Mouse (Mus musculus): ENCODE measurements around the gene Pygo2.

DNA sequence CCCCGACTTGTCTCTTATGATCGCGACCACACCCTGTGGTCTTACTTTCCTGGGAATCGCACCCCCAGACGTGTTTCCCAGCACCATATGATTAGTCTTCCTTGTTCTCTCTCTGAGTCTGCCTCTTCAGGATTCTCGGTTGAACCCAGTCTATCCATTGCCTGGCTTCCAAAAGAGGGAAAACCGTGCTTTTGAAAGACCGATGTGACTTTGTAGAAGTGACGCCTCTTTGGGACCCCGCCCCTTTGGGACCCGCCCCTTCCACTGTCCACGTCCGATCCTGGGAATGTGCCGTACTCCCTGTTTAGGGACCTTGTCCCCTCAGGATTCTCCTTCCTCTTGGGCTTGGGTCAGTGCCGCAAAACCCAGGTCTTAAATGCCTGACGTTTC, 11.2 kb upstream of the Pygo2 start:
- no peak for TF ChIP-seq CTCF (IDR thresholded peaks at IDR 0.05)
- TF ChIP-seq POLR2A (IDR thresholded peaks at IDR 0.05; ENCODE audit: insufficient read depth, low read depth, low read length), result peak; percentile 89

All from heart, adult 2 months (tissue).